Mouse (Mus musculus) adrenal gland, adult 10 weeks (tissue): ENCODE measurements around the gene Mapk1ip1l. TPM values are rescaled to one million over a fixed set of nuclear protein-coding genes. Genes with fewer than 3 reads are reported as not detected.

Source experiments
- polyA plus RNA-seq: library from polyadenylated mRNA; stranded (reverse); fragments of 350-450 nt; fragmentation: Illumina TruSeq; extraction: RNeasy Lipid Tissue Mini Kit (QIAGEN cat#74804); gene quantifications from one replicate; pipeline ENCODE4 v1.2.3, GENCODE M21; 2014; ENCODE audit warnings: low read depth, low replicate concordance

The Mapk1ip1l gene
- 97.8 TPM for polyA plus RNA-seq

DNA sequence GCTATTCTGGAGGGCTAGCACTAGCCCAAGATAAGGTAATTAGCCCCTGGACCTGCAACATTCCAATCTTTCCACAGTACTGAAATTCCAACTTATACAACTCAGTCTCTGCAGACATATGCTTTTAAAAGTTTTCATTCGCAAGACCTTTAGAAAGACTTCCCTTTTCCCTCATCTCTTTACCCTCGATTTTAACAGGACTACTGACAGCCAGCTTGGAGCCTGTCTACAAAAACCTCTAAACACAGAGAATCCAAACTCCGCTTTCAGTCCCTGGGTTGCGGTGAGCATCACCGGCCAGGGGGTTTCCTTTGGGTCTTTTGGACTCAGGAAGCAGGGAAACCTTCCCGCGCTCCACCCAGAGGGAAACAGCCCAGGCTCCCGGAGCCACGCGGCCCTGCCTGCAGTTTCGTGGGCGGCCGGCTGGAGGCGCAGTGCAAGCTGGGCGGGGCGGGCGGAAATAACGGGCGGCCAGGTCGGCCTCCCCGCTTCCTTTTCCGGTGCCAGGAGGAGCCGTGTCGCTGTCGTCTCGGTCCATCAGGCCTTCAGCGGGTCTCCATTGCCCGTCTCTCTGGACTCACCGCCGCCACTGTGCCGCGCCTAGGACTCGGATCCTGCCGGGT, at the start of gene Mapk1ip1l:
Mapk1ip1l (plus strand) TSS at position 482 of the 623 bp plus-strand sequence.

DNA sequence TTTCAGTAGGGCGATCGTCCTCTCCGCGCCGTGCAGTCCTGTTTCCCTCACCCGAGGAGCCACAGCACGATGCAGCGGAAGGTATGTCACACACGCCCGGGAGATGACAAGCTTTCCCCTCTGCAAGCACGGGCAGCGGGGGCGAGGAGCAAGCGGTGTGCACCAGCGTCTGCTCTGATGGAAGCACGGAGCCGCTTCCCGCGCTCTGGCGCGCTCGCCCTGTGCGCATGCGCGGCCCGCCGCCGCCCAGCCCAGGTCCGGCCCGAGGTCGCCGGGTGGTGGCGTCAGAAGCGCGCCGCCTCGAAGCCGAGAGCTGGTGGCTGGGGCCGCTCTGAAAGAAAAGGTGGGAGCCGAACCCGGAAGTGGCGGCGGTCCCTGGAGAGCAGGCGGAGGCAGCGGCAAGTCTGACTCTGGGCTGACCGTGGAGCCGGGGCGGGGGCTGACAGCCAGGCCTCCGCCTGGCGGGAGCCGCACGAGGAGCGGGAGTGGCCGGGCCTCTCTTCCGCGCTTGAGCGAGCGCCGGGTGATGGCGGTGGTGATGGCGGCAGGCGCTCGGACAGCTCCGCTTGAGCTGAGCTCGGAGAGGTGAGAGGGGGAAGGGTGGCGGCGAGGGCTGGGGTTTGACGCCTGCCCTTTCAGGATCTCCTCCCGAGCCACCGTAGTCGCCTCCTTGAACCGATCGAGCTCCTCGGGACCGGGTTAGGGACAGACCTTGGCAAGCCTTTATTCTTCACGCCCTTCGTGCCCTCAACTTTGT, 21.3 kb upstream of the Mapk1ip1l start, which contains the start of the genes Wdhd1 and Socs4:
Wdhd1 (minus strand) TSS at position 221 of the 757 bp plus-strand sequence.
Socs4 (plus strand) TSS at position 295 of the 757 bp plus-strand sequence.

DNA sequence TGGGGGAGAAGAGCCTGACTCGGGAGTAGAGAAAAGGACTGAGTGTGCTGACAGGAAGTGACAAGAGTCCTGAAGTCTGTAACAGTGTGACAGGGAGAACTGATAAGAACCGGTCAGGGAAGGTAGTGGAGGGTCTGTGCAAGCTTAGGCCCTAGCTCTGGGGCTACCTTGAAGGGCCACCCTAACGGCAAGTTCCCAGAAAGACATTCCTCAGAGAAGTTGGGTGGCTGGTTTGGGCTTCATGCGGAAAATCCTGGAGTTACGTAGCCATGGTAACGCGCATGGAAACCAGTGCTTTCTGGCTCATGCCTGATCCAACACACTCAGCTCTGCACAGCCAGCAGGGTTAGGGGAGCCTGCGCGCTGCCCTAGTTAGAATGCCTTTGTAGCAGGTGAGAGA, 69.4 kb downstream of the Mapk1ip1l start, which contains the start of gene Lgals3:
Lgals3 (plus strand) TSS at position 291 of the 400 bp plus-strand sequence.

Other genes starting within 250 kb of the Mapk1ip1l start
- 132 TPM for gene Gch1, start 108.9 kb upstream of the Mapk1ip1l start, polyA plus RNA-seq
- gene Wdhd1, start 21.4 kb upstream of the Mapk1ip1l start, polyA plus RNA-seq = 5.4 TPM
- gene Socs4, start 21.3 kb upstream of the Mapk1ip1l start, polyA plus RNA-seq = 48.0 TPM
- 7.1 TPM for gene Lgals3, start 69.5 kb downstream of the Mapk1ip1l start, polyA plus RNA-seq
- gene Dlgap5, start 120.1 kb downstream of the Mapk1ip1l start, polyA plus RNA-seq = 1.2 TPM
- gene Fbxo34, start 152.2 kb downstream of the Mapk1ip1l start, polyA plus RNA-seq = 9.7 TPM